Mouse (Mus musculus): ENCODE results near the gene Thsd4.

The Thsd4 gene

DNA sequence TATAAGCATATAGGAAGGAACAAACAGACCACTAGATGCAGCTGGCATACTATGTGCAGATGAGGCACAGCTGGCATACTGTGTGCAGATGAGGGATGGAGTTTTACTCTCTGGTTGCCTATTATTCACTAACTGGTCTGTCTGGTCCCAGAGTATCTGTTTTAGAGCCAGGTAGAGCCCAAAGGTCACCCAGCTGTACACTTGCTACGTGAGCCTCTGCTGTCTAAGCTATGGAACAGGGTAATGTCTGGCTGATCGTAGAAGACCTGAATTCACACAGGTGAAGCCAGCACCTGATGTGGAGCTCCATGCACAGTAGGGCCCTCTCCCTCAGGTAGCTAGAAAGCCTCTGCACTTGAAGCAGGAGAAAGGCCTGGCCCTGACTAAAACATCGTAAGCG lies 5.5 kb downstream of the Thsd4 start:
- no peak for DNase-seq

DNA sequence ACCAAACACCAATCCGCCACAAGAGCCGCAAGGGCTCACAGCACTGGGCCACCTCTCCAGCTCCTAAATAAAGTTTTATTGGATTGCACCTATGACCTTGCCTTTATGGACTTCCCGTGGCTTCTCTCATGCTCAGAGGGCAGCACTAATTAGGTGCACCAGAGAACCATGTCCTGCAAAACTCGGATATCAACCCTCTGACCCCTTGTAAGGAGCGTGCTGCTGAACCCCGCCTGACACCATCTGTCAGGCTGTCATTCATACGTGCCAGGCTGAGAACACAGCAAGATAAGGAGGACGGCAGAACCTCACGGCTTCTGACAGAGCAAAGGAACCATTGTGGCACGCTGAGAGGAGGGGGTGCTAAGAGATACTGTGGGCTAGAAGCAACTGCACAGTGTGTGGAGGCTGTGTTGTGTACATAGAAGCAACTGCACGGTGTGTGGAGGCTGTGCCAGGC lies 8.5 kb downstream of the Thsd4 start:
- no peak for DNase-seq

DNA sequence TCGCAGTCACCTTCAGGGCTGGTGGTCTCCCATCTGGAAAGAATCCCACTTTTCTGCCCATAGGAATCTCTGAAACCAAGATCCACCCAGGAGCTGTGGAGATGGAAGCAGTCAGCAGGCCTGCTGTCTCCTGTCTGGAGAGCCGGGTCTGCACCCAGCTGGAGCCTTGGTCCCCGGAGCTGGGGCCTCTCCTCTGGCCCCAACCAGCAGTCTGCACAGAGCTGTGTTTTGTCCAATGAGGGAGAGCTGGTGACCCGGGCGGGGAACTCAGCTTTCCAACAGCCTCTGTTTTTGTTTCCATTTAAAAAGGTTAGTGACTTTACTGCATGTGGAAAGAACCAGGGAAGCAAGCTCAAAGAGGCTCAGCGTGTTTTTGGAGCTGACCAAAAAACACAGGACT lies 11.0 kb downstream of the Thsd4 start:
- no peak for DNase-seq

- DNase-seq = no peak
These were observed 15.7 kb downstream of the Thsd4 start for GRCm38 (mm10) chr9:60506136-60506535.

GRCm38 (mm10) chr9:60504378-60505285 lies 17.2 kb downstream of the Thsd4 start:
- no peak for DNase-seq

DNA sequence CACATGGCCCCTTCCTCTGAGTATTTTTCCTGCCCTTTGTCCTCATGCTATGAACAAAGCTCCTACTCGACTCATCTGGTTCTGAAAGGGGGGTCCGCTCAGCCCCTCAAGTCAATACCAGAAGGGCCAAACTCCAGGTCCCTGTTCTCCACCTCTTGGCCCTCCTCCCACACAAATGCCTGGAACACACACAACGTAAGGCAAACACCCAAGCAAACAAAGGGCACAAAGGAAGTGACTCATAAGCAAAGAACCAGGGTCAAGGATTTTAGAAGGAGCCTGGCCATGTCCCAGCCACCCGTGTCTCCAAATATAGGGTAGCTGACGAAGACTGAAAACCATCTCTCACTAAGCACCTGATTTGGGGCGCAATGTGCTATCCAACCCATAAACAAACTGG lies 19.6 kb downstream of the Thsd4 start:
- no peak for DNase-seq

DNA sequence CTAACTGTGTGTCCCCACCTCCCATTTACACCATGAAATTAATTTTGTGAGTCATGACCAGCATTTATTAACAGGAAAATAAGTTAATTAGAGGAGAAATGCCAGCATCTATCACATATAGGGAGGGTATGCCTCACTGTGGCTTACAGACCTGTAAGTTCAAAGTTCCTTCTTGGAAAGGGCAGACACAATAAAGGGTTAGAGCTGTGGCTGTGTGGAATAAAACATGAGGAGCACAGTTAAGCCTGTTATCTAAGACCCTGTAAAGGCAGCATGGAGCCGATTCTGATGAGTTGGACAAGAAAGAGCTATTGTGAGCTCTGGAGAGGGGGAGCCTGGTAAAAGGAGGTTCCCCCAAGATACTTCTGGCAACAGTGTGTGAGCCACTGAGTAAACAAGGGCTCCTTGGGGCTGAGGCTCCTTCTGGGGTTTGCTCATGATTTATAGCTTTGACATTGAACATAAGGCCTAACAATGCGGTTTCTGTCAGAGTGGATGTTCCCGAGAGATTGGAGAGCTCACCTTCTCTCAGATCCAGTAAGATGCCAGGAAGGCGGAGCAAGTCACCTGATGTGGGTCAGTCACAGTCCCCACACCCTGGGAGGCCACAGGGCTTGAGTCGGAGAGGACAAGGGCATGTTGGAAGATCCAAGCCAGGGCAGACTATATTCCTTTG lies 20.2 kb downstream of the Thsd4 start:
- DNase-seq = no peak

- DNase-seq = no peak
These were observed 29.4 kb downstream of the Thsd4 start for GRCm38 (mm10) chr9:60492275-60492974.

DNA sequence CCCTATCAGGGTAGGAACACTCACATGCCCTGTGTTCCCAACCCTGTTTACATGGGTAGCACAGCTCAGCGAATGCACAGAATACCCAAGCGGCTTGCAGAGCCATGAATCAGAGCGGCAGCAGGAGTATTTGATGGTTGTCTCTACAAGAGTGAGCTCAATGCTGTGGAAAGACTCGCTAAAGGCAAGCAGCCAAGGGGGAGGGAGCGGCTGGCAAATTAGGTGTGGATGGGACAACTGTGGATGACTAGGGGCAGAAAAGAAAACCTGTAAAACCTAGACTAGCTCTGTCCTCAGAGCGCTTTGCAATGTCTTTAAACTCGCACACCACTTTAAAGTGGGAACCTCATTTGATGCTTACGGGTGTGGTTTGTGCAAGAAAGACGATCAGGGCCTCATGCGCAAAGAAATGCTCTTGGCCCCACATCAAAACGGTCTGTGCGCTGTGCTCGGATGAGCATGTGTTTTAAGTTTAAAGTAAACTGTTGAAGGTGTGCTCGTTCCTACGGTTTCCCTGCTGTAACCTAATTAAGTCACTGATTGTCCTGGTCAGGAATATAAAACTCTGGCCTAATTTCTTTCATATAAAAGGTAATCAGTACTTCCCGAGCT lies 30.3 kb downstream of the Thsd4 start:
- no peak for DNase-seq

DNA sequence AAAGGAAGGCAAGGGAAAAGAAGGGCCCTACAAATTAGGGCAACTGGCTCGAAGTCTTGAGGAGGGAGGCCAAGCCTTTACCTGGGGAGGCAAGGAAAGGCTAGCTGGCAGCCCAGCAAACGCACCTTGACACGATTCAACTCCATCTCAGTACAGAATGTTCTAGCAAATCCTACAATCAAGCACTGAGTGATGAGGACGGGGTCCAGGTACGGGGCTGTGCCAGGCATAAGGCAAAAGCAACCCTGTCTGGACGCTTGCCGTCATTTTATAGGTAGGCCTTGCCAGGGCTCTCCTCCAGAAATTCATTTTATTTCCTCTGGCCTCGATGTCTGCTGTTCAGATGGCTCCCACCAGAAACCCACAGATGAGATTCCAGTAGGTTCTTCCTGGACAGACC lies 30.8 kb downstream of the Thsd4 start:
- no peak for DNase-seq

DNA sequence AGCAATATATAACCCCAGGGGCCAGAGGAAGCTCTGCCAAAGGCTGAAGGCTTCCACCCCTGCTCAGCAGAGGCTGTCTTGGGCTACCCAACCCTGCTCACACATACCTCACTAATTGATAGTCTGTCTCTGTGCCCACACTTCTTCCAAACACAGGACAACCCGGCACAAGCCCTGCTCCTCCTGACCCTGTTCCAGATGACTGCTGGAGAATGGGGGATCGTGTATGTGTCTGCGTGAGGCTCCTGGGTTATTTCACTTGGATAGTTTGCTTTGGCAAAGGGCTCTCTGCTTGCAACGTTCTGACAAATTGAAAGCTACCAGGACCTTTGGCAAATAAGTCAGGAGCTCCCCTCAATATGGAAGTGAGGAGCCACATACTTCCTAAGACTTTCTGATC lies 33.0 kb downstream of the Thsd4 start:
- DNase-seq = no peak

- no peak for DNase-seq
These were observed 39.7 kb downstream of the Thsd4 start for GRCm38 (mm10) chr9:60482165-60482564.

GRCm38 (mm10) chr9:60480052-60480451 lies 41.8 kb downstream of the Thsd4 start:
- DNase-seq = no peak

- DNase-seq = no peak
These were observed 43.0 kb downstream of the Thsd4 start for GRCm38 (mm10) chr9:60478806-60479205.

- no peak for DNase-seq
These were observed 43.7 kb downstream of the Thsd4 start for GRCm38 (mm10) chr9:60477991-60478750.

GRCm38 (mm10) chr9:60460010-60460982 lies 61.5 kb downstream of the Thsd4 start:
- no peak for DNase-seq

DNA sequence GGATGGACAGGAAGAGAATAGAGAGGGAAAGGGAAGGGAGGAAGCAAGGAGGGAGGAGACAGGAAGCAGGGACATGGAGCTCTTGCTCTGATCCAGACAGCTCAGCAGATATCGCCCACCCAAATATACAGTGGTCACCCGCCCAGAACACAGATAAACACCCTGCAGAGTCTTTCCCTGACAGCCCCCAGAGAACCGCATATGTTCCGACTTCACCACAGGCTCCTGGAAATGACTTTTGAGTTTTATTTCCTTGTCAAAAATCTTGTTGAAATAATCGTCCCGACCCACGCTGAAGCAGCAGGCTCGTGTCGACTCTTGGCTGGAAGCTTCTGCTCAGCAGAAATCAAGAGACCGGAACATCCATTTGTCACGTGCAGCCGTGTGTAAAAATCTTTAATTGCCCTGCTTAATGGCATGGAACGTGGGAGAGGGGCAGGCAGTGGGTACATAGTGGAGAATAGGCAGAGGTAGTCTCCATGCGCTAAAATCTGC lies 63.3 kb downstream of the Thsd4 start:
- no peak for DNase-seq

DNA sequence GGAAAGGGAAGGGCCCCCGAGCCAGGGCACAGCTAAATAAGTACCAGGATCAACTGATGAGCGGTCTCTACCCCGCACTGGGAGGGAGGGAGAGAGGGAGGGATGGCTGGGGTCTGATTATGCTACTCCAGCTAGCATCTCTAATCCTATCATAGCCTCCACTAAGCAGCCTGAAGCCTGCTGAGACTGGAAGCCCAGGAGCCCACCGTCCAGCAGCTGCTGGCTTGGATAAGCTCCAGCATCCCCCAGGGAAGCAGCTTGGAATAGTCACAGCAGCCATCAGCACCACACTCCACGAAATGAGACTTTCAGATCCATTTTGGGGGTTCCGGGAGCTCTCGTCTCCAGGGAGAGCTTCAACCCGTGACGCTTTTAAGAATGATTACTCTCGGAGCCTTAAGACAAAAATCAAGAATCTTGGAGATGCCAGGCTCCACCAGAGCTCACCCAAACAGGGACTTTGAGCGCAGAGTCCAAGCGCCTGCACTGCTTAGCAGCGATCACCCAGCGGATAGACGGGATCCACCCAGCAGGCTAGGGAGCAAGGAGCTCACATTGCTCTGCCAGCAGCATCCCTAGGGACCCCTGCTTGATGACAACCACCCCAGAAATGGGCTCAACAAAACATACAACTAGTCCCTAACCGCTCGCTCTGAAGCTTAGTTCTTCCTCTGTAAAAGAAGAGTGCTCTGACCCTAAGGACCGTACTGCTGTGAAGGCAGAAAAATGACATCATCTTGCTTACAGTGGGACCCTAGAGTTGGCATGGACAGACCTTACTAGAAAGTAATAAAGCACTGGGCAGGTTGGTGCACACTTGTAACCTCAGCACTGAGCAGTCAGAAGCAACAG lies 64.3 kb downstream of the Thsd4 start:
- peak; percentile 18 for DNase-seq

DNA sequence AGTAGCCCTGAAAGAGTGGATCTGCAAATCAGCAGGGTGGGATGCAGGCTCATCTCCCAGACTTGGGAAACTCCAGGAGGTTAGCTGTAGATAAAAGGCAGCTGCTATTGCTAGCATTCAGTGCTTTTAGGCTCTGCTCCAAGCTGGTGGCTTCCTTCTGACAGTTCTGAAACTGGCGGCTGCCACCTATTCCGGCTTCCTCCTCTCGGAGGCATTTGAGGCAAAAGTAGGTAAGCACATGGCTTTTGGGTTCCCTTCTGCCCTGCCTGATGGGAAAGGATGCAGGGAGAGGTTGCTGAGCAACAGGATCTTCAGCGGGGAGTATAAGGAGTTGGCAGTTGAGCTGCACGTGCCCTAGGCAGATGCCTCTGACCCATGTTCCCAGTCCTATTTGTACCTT lies 65.2 kb downstream of the Thsd4 start:
- peak; percentile 20 for DNase-seq

All from cerebellum, adult 9-11 months (tissue).